Mouse (Mus musculus) inflammation-experienced regulatory T-cells, adult 6 months (primary cell): ENCODE data around the gene Naa25. TPM values are rescaled to one million over a fixed set of nuclear protein-coding genes. Genes with fewer than 3 reads are reported as not detected.

ENCODE experiments used
- ATAC-seq: one replicate; pipeline ENCODE4 v1.8.0; 2017
- polyA plus RNA-seq, 3 experiments: library from polyadenylated mRNA; unstranded; fragments of 100-300 nt; shearing (Covaris generic); gene quantifications; one replicate each; pipeline ENCODE4 v1.2.1; 2017

Naa25 gene
- polyA plus RNA-seq, 3 experiments from 2014 or later: 26.1 to 40.4 (median 35.0) TPM

DNA sequence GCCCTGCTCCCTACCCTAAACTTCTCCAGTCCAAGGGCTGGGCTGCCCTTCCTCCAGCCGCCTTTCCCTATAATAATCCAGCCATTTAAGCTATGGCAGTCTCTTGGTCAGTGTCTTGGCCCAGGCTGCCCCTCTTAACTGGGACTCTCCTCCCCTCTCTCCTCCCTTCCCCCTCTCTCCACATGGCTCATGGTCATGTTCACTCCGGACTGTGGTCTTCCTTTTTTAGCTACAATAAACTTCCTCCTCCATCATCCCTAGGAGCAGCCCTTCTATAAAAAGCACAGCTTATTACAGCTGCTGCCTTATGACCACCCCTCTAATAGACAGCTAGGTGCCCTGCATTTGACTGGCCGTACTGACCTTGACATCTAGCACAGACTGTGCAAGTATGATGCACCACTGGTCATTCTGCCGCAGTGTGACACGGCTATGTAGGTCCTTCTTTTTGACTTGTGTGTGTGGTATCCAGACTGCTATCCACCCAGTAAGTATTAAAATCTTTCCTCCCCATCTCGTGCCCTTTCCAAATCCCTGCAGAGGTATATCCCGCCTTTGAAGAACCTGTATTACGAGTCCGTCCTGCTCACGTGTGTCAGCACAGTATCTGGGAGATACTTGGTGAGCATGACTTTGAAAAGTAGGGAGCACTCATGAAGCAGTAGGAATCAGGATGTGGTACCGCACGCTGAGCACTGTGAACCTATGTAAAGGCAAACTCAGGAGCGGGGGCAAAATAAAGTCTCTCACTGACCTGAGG lies 56.2 kb downstream of the Naa25 start:
- no peak for ATAC-seq

GRCm38 (mm10) chr5:121454503-121454782 lies 56.7 kb downstream of the Naa25 start:
- no peak for ATAC-seq

DNA sequence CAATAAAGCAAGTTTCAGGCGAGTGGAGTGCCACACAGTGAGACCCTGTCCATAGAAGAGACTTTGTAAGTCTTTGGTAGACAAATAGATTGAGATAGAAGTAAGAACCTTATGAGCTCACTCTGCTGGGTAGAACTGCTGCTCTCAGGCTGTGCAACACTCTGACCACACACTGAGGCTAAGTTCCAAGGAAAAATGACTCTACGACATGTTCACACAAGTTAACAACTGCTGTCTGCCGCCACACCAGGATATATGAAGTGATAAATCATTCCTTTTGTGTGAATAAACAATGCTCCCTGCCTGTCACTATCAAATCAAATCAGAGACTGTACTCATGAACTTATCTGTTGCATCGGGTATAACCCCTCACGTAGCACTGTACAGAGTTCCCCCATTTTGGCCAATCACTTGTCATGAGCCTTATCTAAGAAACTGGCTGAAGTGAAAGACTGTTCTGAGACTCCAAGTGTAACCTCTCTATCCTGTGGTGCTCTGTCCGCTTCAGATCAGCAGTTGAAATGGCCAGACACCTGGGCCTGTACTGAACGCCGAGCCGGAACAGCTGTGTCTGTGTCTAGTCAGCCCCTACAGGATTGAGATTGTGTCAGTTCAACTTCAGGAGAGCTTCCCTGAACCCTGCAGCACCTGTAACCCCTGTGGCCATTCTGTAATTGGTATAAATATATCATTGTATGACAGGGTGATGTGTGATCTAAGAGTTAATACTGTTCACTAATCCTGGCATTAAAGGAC lies 58.0 kb downstream of the Naa25 start:
- ATAC-seq: no peak

GRCm38 (mm10) chr5:121461339-121462170 lies 63.8 kb downstream of the Naa25 start:
- ATAC-seq: no peak

- ATAC-seq: no peak
Measured at GRCm38 (mm10) chr5:121462171-121462502, 64.4 kb downstream of the Naa25 start.

- no peak for ATAC-seq
Measured at GRCm38 (mm10) chr5:121462967-121463366, 65.2 kb downstream of the Naa25 start.

GRCm38 (mm10) chr5:121463601-121464250 lies 66.0 kb downstream of the Naa25 start:
- ATAC-seq: no peak

GRCm38 (mm10) chr5:121469566-121469965 lies 71.8 kb downstream of the Naa25 start:
- no peak for ATAC-seq

- ATAC-seq: no peak
Measured at GRCm38 (mm10) chr5:121472411-121472810, 74.7 kb downstream of the Naa25 start.

GRCm38 (mm10) chr5:121474610-121475009 lies 76.9 kb downstream of the Naa25 start:
- no peak for ATAC-seq

- no peak for ATAC-seq
Measured at GRCm38 (mm10) chr5:121476040-121476439, 78.3 kb downstream of the Naa25 start.

- peak; percentile 56 for ATAC-seq
Measured at GRCm38 (mm10) chr5:121477680-121478079, 79.9 kb downstream of the Naa25 start.

DNA sequence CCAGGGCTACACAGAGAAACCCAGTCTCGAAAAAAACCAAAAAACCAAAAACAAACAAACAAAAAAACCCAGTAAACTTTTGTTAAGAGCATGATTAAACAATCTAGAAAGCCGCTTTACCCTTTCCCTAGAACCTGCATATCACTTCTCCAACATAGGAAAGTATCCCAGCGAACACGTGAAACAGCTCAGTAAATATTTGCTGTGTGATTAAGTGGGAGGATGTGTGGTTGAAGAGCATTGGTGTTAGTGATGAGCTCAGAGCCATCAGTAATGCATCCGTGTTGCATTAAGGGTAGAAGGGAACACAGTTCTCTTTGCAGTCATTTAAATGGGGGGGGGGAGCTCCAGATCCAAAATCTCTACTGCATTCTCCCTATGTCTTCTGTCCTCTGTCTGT lies 87.1 kb downstream of the Naa25 start:
- ATAC-seq: no peak

GRCm38 (mm10) chr5:121493305-121493704 lies 95.6 kb downstream of the Naa25 start:
- ATAC-seq: no peak

Other genes starting within 250 kb of the Naa25 start
- 10 to 100 TPM in 2 of 3 experiments, 1 to 10 TPM in 1; 9.8 to 16.6 (median 13.3) TPM for gene Ptpn11, start 206.5 kb upstream of the Naa25 start, polyA plus RNA-seq
- 1,000 to 10,000 TPM; 1,376 to 1,988 (median 1,894) TPM for gene Rpl6, start 193.5 kb upstream of the Naa25 start, polyA plus RNA-seq
- 1 to 10 TPM; 4.4 to 8.7 (median 8.2) TPM for gene Hectd4, start 177.7 kb upstream of the Naa25 start, polyA plus RNA-seq
- gene Trafd1, start 12.3 kb upstream of the Naa25 start, polyA plus RNA-seq: 10 to 100 TPM; 31.6 to 50.8 (median 39.1) TPM
- 1 to 10 TPM in 2 of 3 experiments, under 1 TPM in 1; 0.24 to 3.1 (median 1.1) TPM for gene Tmem116, start 54.0 kb downstream of the Naa25 start, polyA plus RNA-seq
- 10 to 100 TPM; 70.3 to 77.7 (median 74.5) TPM for gene Erp29, start 54.6 kb downstream of the Naa25 start, polyA plus RNA-seq
- under 1 TPM in 1 of 3 experiments, not detected in 2; 0.22 TPM for gene Adam1b, start 105.5 kb downstream of the Naa25 start, polyA plus RNA-seq
- gene Adam1a, start 147.5 kb downstream of the Naa25 start, polyA plus RNA-seq: 1 to 10 TPM in 1 of 3 experiments, under 1 TPM in 2; 0.36 to 2.0 (median 0.75) TPM
- not detected for gene Gm42878, start 147.5 kb downstream of the Naa25 start, polyA plus RNA-seq
- 10 to 100 TPM; 20.2 to 24.2 (median 23.8) TPM for gene Mapkapk5, start 148.0 kb downstream of the Naa25 start, polyA plus RNA-seq
- gene Aldh2, start 195.9 kb downstream of the Naa25 start, polyA plus RNA-seq: 10 to 100 TPM in 1 of 3 experiments, 1 to 10 TPM in 2; 4.5 to 11.7 (median 6.0) TPM
- gene Acad12, start 221.0 kb downstream of the Naa25 start, polyA plus RNA-seq: 1 to 10 TPM; 1.3 to 3.3 (median 1.7) TPM